Comparison of ENCODE assay signal across 8 mouse cellular contexts in the genomic region with DNA sequence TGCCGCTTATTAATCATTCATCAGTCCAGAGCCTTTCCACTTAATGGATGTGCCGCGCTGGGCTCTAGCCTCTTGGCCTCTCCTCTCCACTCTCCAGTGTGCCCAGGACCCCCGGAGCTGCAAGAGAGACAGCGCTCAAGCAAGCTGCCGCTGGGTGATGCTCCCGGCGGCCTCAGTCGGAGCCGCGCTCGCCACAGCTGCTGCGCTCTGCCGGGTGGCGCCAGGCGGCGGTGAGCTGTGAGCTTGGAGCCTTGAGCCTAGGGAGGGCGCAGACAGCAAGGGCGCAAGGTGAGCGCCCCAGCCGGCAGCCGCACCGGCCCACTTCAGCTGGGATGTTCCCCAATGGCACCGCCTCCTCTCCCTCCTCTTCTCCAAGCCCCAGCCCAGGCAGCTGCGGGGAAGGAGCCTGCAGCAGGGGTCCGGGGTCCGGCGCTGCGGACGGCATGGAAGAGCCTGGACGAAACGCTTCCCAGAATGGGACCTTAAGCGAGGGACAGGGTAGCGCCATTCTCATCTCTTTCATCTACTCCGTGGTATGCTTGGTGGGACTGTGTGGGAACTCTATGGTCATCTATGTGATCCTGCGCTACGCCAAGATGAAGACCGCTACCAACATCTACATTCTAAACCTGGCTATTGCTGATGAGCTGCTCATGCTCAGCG. TPM values are rescaled to one million over a fixed set of nuclear protein-coding genes. Genes with fewer than 3 reads are reported as not detected.
DNase-seq lines count a peak whose midpoint lies in the region; ATAC-seq and TF ChIP-seq lines count a peak whose summit lies in the region.

No protein-coding gene starts in this region.

- H3K9ac ChIP-seq in kidney, embryonic 14.5 days (ENCODE audit: low read depth, low read length) = no peak overlapping the region
- peak overlapping the region; percentile 41 for H3K9ac ChIP-seq in embryonic facial prominence, embryonic 11.5 days (replicated peaks; ENCODE audit: low read length)
- peak overlapping the region; percentile 32 for H3K9ac ChIP-seq in hindbrain, embryonic 12.5 days

- 1% methylated on average over 39 of the region's 39 CpGs for WGBS in kidney, embryonic 14.5 days
- WGBS in embryonic facial prominence, embryonic 11.5 days = under 1% methylated on average over 39 of the region's 39 CpGs
- under 1% methylated on average over 38 of the region's 39 CpGs for WGBS in hindbrain, embryonic 12.5 days
- WGBS in thymus, adult 2 months = 3% methylated on average over 36 of the region's 39 CpGs

- TF ChIP-seq POLR2A in thymus, adult 2 months (IDR thresholded peaks at IDR 0.05; ENCODE audit: control insufficient read depth, extremely low read depth, insufficient read depth, low read length, poor library complexity) = no peak

- peak overlapping the region; percentile 47 for H3K4me3 ChIP-seq in kidney, embryonic 14.5 days (ENCODE audit: low read length)
- H3K4me3 ChIP-seq in embryonic facial prominence, embryonic 11.5 days (ENCODE audit: low read depth, low read length) = peak overlapping the region; percentile 40
- H3K4me3 ChIP-seq in hindbrain, embryonic 12.5 days = peak overlapping the region; percentile 51
- no peak overlapping the region for H3K4me3 ChIP-seq in thymus, adult 2 months (ENCODE audit: control insufficient read depth, insufficient read depth, low read length)

- H3K9me3 ChIP-seq in kidney, embryonic 14.5 days (ENCODE audit: control insufficient read depth, low read length) = no peaks in the 10 kb centered on the region
- H3K9me3 ChIP-seq in embryonic facial prominence, embryonic 11.5 days (replicated peaks; ENCODE audit: control insufficient read depth, low read length) = no peaks in the 10 kb centered on the region
- no peaks in the 10 kb centered on the region for H3K9me3 ChIP-seq in hindbrain, embryonic 12.5 days (replicated peaks)

- intact Hi-C loops in left cerebral cortex, postnatal 36 days (cut with DNase I) = loop anchor here (5.0 to 10.0 kb wide), 3 partner anchors 440 to 710 kb away; no protein-coding TSS in a partner anchor

- no peak for DNase-seq in kidney, adult 11 months
- peak; percentile 64 for DNase-seq in embryonic facial prominence, embryonic 11.5 days (ENCODE audit: low spot score)
- DNase-seq in left cerebral cortex, postnatal 36 days (ENCODE audit: low spot score in 2 of 2) = peak; percentile 57 to 64
- DNase-seq in neural tube, embryonic 10.5 days (ENCODE audit: extremely low spot score, low spot score) = peak; percentile 60
- no peak for DNase-seq in yolk sac, embryonic 10.5 days (ENCODE audit: low spot score)
- DNase-seq in thymus, adult 2 months = no peak

- no peak for TF ChIP-seq CTCF in thymus, adult 2 months (IDR thresholded peaks at IDR 0.05; ENCODE audit: borderline replicate concordance, control insufficient read depth, extremely low read depth, insufficient read depth, low read length, poor library complexity)

- H3K36me3 ChIP-seq in kidney, embryonic 14.5 days (ENCODE audit: control insufficient read depth, insufficient read depth, low read length) = no peaks in the 10 kb centered on the region
- H3K36me3 ChIP-seq in embryonic facial prominence, embryonic 11.5 days (replicated peaks; ENCODE audit: control insufficient read depth, insufficient read depth, low read depth, low read length) = no peaks in the 10 kb centered on the region
- no peaks in the 10 kb centered on the region for H3K36me3 ChIP-seq in hindbrain, embryonic 12.5 days
- no peaks in the 10 kb centered on the region for H3K36me3 ChIP-seq in thymus, adult 2 months (ENCODE audit: control insufficient read depth, insufficient read depth, low read length)

- peak; percentile 69 for ATAC-seq in kidney, embryonic 14.5 days (ENCODE audit: low FRiP score, low TSS enrichment)
- peak; percentile 66 for ATAC-seq in embryonic facial prominence, embryonic 11.5 days (replicated peaks; ENCODE audit: insufficient number of reproducible peaks, low FRiP score, low TSS enrichment, low read depth)
- peak; percentile 73 for ATAC-seq in hindbrain, embryonic 12.5 days (ENCODE audit: low FRiP score)

- H3K27me3 ChIP-seq in kidney, embryonic 14.5 days (ENCODE audit: control insufficient read depth, insufficient read depth, low read length) = peaks cover 34% of the 10 kb centered on the region
- H3K27me3 ChIP-seq in embryonic facial prominence, embryonic 11.5 days (ENCODE audit: control insufficient read depth, insufficient read depth, low read length) = peaks cover 29% of the 10 kb centered on the region
- peaks cover 57% of the 10 kb centered on the region for H3K27me3 ChIP-seq in hindbrain, embryonic 12.5 days
- no peaks in the 10 kb centered on the region; the same call in 1 of the 2 replicates for H3K27me3 ChIP-seq in thymus, adult 2 months (ENCODE audit: control insufficient read depth, insufficient read depth, low read length)

- H3K27ac ChIP-seq in kidney, embryonic 14.5 days (ENCODE audit: low read depth, low read length) = no peak overlapping the region
- H3K27ac ChIP-seq in embryonic facial prominence, embryonic 11.5 days (replicated peaks; ENCODE audit: low read depth, low read length) = no peak overlapping the region
- no peak overlapping the region for H3K27ac ChIP-seq in hindbrain, embryonic 12.5 days
- H3K27ac ChIP-seq in thymus, adult 2 months (ENCODE audit: control insufficient read depth, insufficient read depth, low read length) = no peak overlapping the region

- H3K4me2 ChIP-seq in kidney, embryonic 14.5 days (replicated peaks; ENCODE audit: low read depth, low read length) = peak overlapping the region; percentile 83
- peak overlapping the region; percentile 93 for H3K4me2 ChIP-seq in embryonic facial prominence, embryonic 11.5 days (ENCODE audit: low read depth, low read length)
- H3K4me2 ChIP-seq in hindbrain, embryonic 12.5 days (replicated peaks) = peak overlapping the region; percentile 86

- H3K4me1 ChIP-seq in kidney, embryonic 14.5 days (ENCODE audit: control insufficient read depth, insufficient read depth, low read length) = peaks cover 23% of the 10 kb centered on the region
- peaks cover 4% of the 10 kb centered on the region for H3K4me1 ChIP-seq in embryonic facial prominence, embryonic 11.5 days (ENCODE audit: control insufficient read depth, insufficient read depth, low read length)
- H3K4me1 ChIP-seq in hindbrain, embryonic 12.5 days = peaks cover 39% of the 10 kb centered on the region
- no peaks in the 10 kb centered on the region for H3K4me1 ChIP-seq in thymus, adult 2 months (replicated peaks; ENCODE audit: control insufficient read depth, insufficient read depth, low read length)

RNA-seq across cellular contexts. Expression of gene Sstr1, which starts 0.8 kb away (rescaled TPM):
- 0.55 and 1.0 TPM in 2 replicates for polyA plus RNA-seq in kidney, embryonic 14.5 days (2014; fragmentation: Nextera tagmentation; extraction: Ambion mirVana)
- polyA plus RNA-seq in embryonic facial prominence, embryonic 11.5 days (2014; fragmentation: Nextera tagmentation; extraction: Ambion mirVana) = 1.6 and 1.7 TPM in 2 replicates
- polyA plus RNA-seq in hindbrain, embryonic 12.5 days (2016; fragmentation: Nextera tagmentation; extraction: Ambion mirVana) = 1.5 and 1.8 TPM in 2 replicates
- total RNA-seq in left cerebral cortex, postnatal 36 days (2021) = 10 to 100 TPM; 34.6 to 41.7 TPM
- 0.11 and 0.19 TPM in 2 replicates for polyA plus RNA-seq in thymus, adult 2 months (2012; rRNA removed)

RNA-seq across cellular contexts. Expression of gene Clec14a, which starts 56.7 kb away (rescaled TPM):
- 7.9 and 9.4 TPM in 2 replicates for polyA plus RNA-seq in kidney, embryonic 14.5 days (2014; fragmentation: Nextera tagmentation; extraction: Ambion mirVana)
- polyA plus RNA-seq in embryonic facial prominence, embryonic 11.5 days (2014; fragmentation: Nextera tagmentation; extraction: Ambion mirVana) = 5.5 and 6.4 TPM in 2 replicates
- polyA plus RNA-seq in hindbrain, embryonic 12.5 days (2016; fragmentation: Nextera tagmentation; extraction: Ambion mirVana) = 7.9 and 8.4 TPM in 2 replicates
- total RNA-seq in left cerebral cortex, postnatal 36 days (2021) = 1 to 10 TPM; 2.6 to 2.9 TPM
- 1.3 and 1.9 TPM in 2 replicates for polyA plus RNA-seq in thymus, adult 2 months (2012; rRNA removed)

Comparison
In these comparisons a context has a peak if more than half of its experiments do, and no peak if none do; other contexts are left out.
1. DNase-seq: peak in embryonic facial prominence, embryonic 11.5 days (single experiment), left cerebral cortex, postnatal 36 days (2 of 2) and neural tube, embryonic 10.5 days (single experiment); none in kidney, adult 11 months (single experiment), yolk sac, embryonic 10.5 days (single experiment) and thymus, adult 2 months (single experiment).
2. Peak in every context shown above with its lines, with median percentiles within 50 percentile points of each other: ATAC-seq and H3K4me2 ChIP-seq.